Mouse (Mus musculus) G1E-ER4 (cell line): ENCODE measurements around the gene C530025M09Rik. TPM values are rescaled to one million over a fixed set of nuclear protein-coding genes. Genes with fewer than 3 reads are reported as not detected.

Experiments used
- GATA1 ChIP-seq: IDR thresholded peaks from one replicate; pipeline ENCODE4 v1.8.0; 2012; ENCODE audit warnings: low read length, inconsistent platforms
- polyA plus RNA-seq: library from polyadenylated mRNA; stranded (reverse); fragments of >175 nt; gene quantifications from 2 replicates; pipeline ENCODE4 v1.2.3, GENCODE M21; 2012

C530025M09Rik gene
- polyA plus RNA-seq, 1 experiment: not detected

DNA sequence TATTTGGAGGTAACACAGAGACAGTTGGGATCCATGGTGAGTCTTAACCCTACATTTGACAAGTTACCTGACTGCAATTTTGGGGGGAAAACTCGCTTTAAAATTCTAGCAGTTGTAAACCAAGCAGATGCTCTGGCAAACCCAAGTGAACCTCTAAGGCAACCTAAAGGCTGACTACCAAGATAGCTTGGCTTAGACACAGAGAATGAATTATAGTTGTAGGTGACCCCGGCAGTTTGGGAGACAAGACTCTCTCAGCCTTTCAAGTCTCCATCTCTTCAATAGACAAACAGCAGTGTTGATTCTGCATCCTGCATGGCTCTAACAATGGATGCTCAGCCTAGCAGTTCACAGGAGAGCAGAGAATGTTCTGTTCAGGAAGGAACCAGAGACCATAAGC lies 2.1 kb downstream of the C530025M09Rik start, which contains the start of gene Syndig1:
Gene Syndig1, plus strand, starts transcription at position 301 of the 400 bp plus-strand sequence.
- no peak for TF ChIP-seq GATA1

DNA sequence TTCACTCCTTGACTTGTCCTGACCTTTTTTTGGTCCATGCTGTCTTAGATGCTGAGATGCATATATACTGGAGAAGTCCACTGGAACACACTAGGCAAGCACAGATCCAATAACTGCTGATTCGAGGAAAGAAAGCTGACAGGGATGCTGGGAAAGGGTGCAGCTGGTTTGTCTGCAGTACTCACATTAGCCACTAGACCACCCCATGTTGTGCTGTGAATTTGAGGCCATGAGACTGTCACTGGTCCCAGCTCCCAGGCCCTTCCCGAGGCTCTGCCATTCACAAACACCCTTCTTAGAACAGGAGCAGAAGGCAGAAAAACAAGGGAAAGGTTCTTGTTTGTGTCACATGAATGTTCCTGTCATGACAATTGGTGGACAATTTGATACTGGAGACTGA lies 10.8 kb downstream of the C530025M09Rik start:
- TF ChIP-seq GATA1: no peak

DNA sequence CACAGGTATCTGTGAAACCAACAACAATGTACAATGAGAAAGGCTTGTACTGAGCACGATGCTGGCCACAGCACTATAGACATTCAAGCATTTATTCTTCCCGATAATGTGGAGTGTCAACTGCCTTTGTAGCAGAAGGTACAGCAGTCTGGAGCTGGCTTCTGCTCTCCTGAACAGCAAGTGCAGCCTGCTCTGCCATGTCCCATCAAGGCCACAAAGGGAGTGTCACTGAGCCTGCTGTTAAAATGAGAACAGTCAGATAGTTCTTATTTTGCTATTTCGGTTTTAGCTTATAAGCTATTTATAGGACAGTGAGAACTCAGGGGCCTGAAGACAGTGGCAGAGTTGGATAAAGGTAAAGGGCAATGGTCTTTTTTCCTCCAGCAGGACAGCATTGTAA lies 11.3 kb downstream of the C530025M09Rik start:
- no peak for TF ChIP-seq GATA1

DNA sequence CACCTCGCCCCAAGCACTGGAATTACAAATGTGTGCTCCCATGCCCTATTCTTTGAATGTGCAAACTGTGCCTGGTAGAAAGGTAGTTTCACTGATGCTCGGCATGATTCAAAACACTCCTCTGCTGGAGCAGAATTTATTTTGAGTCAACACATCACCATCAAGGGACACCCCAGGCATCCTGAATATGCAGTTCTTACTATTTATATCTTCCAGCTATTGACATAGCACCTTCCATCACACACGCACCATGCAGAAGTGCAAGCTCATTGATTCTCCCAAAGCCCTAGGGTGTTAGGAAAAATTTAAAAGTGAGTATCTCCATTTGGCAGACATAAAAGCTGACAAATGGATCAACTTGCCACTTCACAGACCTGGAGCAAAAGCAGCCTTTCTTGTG lies 12.6 kb downstream of the C530025M09Rik start:
- TF ChIP-seq GATA1: no peak

DNA sequence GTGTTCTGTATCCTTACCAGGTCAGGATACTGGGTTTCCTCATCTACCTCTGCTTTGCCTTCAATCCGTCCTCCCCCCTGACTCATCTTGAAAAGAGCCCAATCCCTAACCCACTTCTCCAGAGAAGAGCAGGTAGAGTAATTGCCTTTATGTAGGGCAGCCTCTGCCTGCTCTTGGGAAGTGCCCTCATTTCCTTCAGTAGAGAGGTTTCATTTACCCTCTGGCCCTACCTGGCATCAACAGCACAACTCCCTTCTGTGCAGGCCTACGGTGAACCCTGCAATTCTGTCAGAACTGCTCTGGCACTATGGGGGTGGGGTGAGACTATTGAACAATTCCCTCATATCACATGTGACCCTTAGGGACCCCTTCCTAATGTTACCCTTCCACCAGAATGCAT lies 18.1 kb downstream of the C530025M09Rik start:
- no peak for TF ChIP-seq GATA1

DNA sequence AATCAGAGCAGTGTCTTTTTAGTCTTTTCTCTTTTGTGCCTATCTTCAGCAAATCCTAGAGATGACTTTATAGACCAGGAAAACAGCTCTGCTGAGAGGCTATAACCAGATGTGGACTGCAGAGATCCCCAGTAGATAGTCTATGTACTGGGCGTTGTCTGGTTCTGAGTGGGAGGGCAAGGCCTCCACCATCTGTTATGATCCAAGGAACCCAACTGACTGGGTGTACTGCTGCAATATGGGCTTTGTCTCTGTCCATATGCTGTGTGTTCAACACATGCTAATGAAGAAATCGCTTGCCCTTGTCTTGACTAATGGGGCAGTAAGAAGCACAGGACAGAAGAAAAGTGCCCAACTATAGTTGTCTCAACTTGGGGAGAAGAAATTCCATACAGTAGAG lies 25.8 kb downstream of the C530025M09Rik start:
- no peak for TF ChIP-seq GATA1

DNA sequence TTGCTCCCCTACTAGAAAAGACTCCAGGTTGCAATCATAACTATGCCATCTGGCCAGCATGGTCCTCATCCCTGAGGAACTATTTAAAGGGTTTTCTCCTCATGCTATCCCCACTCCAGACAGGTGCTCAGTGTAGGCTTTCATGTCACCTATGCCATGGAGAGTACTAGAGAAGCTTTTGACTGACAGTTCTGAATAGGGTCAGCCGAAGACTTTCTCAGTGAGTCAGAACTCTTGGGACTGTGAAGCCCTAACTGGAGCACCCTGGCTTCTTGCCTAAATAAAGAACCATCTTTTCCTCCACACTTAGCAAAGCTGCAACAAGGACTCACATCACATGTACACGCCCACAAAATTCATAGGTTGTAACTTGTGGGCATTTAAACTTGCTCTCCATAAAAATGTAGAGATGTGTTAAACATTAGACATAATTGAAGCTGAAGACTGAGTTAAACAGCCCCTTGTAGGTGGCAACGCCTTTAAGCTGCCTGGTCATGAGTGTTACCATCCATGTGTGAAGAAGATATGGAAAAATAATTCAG lies 26.3 kb downstream of the C530025M09Rik start:
- TF ChIP-seq GATA1: no peak

DNA sequence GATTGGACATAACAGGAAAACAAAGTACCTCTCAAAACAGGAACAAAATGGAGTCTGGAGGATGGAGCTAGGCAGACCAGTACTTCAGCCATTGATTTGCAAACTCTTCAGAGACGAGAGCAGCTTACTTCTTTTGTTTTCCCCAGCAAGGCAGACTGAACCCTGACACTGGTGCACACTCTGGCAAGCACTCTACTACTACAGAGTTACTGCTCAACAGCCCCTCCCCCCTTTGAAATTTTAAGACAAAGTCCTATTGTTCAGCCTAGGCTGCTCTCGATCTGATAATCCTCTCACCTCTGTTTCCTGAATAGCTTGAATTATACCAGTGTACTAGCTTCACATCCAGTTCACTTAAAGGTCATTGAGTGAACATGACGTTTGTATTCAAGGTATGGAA lies 32.4 kb downstream of the C530025M09Rik start:
- no peak for TF ChIP-seq GATA1

Other genes starting within 250 kb of the C530025M09Rik start
- gene Syndig1, start 2.0 kb downstream of the C530025M09Rik start, polyA plus RNA-seq: not detected in 2 replicates